Mouse (Mus musculus): ENCODE data around the gene Retnlg.
"Not testable (repeated sequence)": the region's sequence is repeated elsewhere in the genome, so short reads cannot be mapped to it uniquely, and the experiment has no call there.

The Retnlg gene

GRCm38 (mm10) chr16:48872321-48872720 lies at the start of gene Retnlg:
TSS of gene Retnlg (plus strand) at chr16:48872621.
- no peak for DNase-seq (ENCODE audit: low read depth, low spot score)

GRCm38 (mm10) chr16:48826474-48826873 lies 45.9 kb upstream of the Retnlg start:
- no peak for DNase-seq (ENCODE audit: low read depth, low spot score)

GRCm38 (mm10) chr16:48827625-48828024 lies 44.8 kb upstream of the Retnlg start:
- no peak for DNase-seq (ENCODE audit: low read depth, low spot score)

GRCm38 (mm10) chr16:48829060-48829459 lies 43.4 kb upstream of the Retnlg start:
- DNase-seq (ENCODE audit: low read depth, low spot score), result peak; percentile 47

GRCm38 (mm10) chr16:48832055-48832454 lies 40.4 kb upstream of the Retnlg start:
- DNase-seq (ENCODE audit: low read depth, low spot score), result no peak

GRCm38 (mm10) chr16:48833626-48834025 lies 38.8 kb upstream of the Retnlg start:
- DNase-seq (ENCODE audit: low read depth, low spot score), result not testable (repeated sequence)

- DNase-seq (ENCODE audit: low read depth, low spot score), result no peak
Measured at GRCm38 (mm10) chr16:48842266-48842665, 30.2 kb upstream of the Retnlg start, which contains the start of gene Retnla. TSS of gene Retnla (plus strand) at chr16:48842551.

GRCm38 (mm10) chr16:48843671-48844386 lies 28.6 kb upstream of the Retnlg start:
- no peak for DNase-seq (ENCODE audit: low read depth, low spot score)

GRCm38 (mm10) chr16:48865004-48865403 lies 7.4 kb upstream of the Retnlg start:
- not testable (repeated sequence) for DNase-seq (ENCODE audit: low read depth, low spot score)

- DNase-seq (ENCODE audit: low read depth, low spot score), result no peak
Measured at GRCm38 (mm10) chr16:48867690-48868089, 4.7 kb upstream of the Retnlg start.

- DNase-seq (ENCODE audit: low read depth, low spot score), result no peak
Measured at GRCm38 (mm10) chr16:48868663-48869062, 3.8 kb upstream of the Retnlg start.

GRCm38 (mm10) chr16:48869671-48870070 lies 2.8 kb upstream of the Retnlg start:
- no peak for DNase-seq (ENCODE audit: low read depth, low spot score)

- no peak for DNase-seq (ENCODE audit: low read depth, low spot score)
Measured at GRCm38 (mm10) chr16:48871754-48872153, 667 bp upstream of the Retnlg start.

- DNase-seq (ENCODE audit: low read depth, low spot score), result no peak
Measured at GRCm38 (mm10) chr16:48890733-48891132, 18.3 kb downstream of the Retnlg start.

GRCm38 (mm10) chr16:48899868-48900267 lies 27.4 kb downstream of the Retnlg start:
- no peak for DNase-seq (ENCODE audit: low read depth, low spot score)

- DNase-seq (ENCODE audit: low read depth, low spot score), result no peak
Measured at GRCm38 (mm10) chr16:48911184-48911583, 38.8 kb downstream of the Retnlg start.

- DNase-seq (ENCODE audit: low read depth, low spot score), result peak; percentile 77
Measured at GRCm38 (mm10) chr16:48913206-48913605, 40.8 kb downstream of the Retnlg start.

- DNase-seq (ENCODE audit: low read depth, low spot score), result no peak
Measured at GRCm38 (mm10) chr16:48923724-48924123, 51.3 kb downstream of the Retnlg start.

Measured in 3T3-L1 (cell line).